Mouse (Mus musculus) NIH3T3 (cell line): Measurements from ENCODE around the gene Gys1.
"Not testable (repeated sequence)": the region's sequence is repeated elsewhere in the genome, so short reads cannot be mapped to it uniquely, and the experiment has no call there.

Experiments used
- DNase-seq: peaks from one replicate; pipeline ENCODE4 v3.0.0-alpha.2; 2012; ENCODE audit warnings: low read depth

Gene Gys1

DNA sequence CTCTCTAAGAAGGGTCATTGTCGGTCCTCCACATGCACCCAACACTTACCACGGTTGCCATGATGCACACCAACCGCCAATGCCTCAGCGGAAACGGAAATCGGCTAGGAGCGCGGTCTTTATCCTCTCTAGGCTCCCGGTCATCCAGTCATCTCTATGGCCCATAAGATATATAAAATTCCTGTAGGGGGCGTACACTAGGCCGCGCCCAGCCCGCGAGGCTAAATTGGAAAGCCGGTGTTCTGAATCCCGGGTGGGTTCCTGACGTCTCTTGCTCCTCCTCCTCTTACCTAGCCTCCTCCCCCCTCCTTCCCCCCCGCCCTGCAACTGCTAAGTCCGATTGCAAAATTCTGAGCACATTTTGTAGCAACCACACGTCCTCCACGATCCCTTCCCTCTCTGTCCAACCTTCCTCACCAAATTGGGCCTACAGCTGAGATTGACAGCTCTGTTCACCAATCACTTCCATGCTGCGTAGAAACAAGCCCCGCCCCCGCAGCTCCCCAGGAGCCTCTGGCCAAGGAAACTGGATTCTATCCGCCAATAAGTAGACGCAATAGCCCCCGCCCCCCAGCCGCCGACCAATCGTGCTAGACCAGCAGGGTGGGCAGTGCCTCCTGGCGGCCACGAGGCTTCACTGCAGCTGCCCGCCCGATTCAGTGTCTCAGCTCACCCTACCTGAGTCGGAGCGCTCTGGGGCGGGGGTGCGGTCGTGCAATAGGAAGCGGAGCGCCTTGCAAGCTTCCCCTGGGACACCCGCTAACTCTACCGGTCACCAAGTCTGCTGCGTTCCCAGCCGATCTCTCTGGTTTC is at the start of gene Gys1:
TSS of gene Gys1 (plus strand) at position 642 of the 813 bp plus-strand sequence.
- DNase-seq, result peak; percentile 100

DNA sequence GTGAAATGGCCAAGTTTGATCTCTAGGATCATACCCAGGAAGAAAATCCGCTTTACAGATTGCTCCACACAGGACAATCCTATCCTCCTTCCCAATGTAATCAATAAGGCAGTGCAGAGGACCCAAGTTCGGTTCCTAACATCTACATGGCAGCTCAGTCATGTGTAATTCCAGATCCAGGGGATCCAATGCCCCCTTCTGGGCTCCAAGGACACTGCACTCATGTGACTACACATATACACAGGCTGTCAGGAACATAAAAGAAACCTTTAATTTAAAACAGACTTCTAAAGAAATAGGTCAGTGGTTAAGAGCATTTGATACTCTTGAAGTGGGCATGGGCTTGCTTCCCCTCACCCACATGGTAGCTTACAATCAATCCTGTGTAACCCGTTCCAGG is 48.6 kb upstream of the Gys1 start:
- DNase-seq, result peak; percentile 48

DNA sequence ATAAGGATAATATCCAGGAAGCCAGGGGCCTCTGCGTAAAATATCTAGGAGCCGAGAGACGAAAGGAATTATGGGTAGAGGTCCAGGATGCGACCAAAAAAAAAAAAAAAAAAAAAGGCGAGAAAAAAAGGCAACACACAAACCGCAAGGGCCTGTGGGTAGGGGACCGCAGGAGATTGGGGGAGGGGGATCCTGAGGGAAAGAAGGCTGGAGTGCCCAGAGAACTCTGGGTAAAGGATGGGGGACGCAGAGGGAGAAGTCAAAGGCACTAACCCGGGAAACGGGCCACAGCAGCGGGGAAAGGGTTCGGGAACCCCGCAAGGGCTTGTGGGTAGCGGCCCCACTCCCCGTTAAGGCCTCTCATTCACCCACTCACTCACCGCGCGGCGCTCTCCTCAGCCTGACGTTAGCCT is 39.5 kb upstream of the Gys1 start:
- DNase-seq, result peak; percentile 82

DNA sequence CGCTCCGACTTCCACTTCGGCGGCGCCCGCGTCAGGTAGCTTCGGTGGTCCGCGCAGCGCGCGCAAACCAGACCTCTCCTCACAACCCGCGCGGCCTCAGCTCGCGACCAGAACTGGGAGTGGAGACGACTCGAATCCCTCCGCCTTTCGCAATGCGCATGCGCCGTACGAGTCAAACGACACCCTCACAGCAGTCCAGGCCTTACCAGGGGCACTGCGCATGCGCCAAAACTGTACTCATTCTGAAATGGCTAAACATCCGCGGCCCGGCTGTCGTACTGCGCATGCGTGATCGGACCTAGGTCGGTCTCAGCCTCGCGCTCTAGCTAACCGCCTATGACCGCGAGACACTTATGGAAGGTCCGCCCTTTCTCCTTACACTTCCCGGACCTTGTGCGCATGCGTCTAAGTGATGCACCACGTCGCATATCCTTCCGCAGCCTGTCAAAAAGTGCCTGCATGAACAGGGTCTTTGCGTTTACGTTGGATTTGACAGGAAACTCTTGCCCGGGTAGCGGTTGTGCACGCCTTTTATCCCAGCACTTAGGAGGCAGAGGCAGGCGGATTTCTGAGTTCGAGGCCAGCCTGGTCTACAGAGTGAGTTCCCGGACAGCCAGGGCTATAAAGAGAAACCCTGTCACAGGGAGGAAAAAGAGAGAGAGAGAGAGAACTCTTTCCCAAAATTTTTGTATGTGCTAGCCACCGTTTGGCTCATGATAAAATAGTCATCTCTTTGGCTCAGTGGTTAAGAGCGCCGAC is 38.9 kb upstream of the Gys1 start, which contains the start of gene Snrnp70:
TSS of gene Snrnp70 (minus strand) at position 165 of the 759 bp plus-strand sequence.
- peak; percentile 100 for DNase-seq

DNA sequence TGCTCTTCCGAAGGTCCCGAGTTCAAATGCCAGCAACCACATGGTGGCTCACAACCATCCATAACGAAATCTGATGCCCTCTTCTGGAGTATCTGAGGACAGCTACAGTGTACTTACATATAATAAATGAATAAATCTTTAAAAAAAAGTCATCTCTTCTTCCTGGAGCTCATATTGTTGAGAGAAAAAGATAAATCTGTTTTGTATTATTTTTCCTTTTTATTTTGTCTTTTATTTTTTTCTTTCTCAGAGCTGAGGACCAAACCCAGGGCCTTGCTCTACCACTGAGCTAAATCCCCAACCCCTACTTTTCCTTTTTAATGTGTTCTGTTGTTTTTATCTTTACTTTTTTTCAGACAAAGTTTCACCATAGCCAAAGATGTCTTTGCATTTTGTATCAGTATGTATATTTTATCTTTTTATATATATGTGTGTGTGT is 38.3 kb upstream of the Gys1 start:
- not testable (repeated sequence) for DNase-seq

DNA sequence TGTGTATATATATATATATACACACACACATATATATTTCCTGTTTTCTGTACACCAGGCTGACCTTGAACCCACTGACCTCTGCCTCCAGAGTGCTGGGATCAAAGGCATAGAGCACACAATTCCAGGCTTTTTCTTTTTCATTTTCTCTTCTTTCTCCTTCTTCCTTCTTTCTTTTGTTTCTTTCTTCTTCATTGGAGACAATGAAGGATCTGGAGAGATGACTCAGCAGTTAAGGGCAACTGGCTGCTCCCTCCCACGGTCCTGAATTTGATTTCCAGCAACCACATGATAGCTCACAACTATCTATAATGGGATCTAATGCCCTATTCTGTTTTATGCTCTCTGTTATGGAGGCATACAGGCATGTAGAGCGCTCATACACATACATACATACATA is 37.9 kb upstream of the Gys1 start:
- DNase-seq, result peak; percentile 52

DNA sequence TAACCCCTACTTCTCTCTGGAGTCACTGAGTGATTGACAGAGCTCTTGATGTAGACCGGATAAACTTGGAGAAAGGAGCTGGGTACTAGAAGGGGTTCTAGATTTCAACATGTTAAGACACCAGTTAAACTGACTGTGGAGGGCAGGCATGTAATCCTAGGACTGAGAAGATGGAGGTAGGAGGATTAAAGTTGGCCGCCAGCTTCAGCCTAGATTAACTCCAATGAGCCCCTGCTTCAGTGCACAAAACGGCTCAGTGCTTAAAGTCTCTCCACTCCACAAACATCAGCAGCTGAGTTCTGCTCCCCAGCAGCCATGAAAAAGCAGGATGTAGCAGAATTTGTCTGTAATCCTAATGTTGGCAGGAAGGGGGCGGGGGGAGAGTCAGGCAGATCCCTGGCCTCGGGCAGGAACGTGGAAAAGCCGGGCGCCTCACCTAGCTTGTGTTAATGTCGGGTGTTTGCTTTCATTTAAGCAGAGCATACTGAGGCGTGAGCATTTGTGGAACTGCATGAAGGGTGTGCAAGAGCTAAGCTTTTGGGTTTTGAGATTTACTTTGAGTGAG is 33.0 kb upstream of the Gys1 start:
- DNase-seq, result no peak

DNA sequence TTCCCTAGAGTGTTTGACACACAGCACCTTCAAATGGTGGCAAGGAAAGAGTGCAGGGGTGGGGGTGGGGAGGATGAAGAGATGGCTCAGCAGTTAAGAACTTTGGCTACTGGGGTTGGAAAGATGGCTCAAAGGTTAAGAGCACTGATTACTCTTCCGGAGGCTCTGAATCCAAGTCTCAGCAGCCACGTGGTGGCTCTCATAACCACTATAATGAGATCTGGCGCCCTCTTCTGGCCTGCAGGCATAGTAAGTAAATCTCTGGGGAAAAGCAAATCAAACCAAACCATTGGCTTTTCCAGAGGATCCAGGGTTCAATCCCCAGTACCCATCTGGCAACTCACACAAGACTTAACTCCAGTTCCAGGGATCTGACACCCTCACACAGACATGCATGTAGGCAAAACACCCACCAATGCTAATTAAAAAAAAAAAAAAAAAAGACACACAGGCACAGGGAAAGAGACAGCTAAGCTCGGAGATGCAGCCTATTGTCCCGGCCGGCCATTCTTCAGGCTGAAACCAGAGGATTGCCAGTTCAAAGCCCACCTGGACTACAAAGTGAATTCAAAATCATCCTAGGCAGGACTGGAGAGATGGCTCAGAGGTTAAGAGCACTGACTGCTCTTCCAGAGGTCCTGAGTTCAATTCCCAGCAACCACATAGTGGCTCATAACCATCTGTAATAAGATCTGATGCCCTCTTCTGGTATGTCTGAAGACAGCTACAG is 30.9 kb upstream of the Gys1 start:
- DNase-seq, result peak; percentile 77

GRCm38 (mm10) chr7:45405091-45406075 is 29.3 kb upstream of the Gys1 start, which contains the start of gene Kcna7:
Gene Kcna7 (plus strand): TSS chr7:45405653.
- peak; percentile 77 for DNase-seq

- no peak for DNase-seq
Observed at GRCm38 (mm10) chr7:45406157-45407156, 28.2 kb upstream of the Gys1 start.

GRCm38 (mm10) chr7:45407836-45408235 is 26.8 kb upstream of the Gys1 start:
- no peak for DNase-seq

GRCm38 (mm10) chr7:45408351-45408750 is 26.3 kb upstream of the Gys1 start:
- DNase-seq, result no peak

DNA sequence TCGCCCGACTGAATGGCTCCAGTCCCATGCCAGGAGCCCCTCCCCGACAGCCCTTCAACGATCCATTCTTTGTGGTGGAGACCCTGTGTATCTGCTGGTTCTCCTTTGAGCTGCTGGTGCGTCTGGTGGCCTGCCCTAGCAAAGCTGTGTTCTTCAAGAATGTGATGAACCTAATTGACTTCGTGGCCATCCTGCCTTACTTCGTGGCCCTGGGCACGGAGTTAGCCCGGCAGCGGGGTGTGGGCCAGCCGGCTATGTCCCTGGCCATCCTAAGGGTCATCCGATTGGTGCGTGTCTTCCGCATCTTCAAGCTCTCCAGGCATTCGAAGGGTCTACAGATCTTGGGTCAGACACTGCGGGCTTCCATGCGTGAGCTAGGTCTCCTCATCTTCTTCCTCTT is 25.7 kb upstream of the Gys1 start:
- DNase-seq, result no peak

DNA sequence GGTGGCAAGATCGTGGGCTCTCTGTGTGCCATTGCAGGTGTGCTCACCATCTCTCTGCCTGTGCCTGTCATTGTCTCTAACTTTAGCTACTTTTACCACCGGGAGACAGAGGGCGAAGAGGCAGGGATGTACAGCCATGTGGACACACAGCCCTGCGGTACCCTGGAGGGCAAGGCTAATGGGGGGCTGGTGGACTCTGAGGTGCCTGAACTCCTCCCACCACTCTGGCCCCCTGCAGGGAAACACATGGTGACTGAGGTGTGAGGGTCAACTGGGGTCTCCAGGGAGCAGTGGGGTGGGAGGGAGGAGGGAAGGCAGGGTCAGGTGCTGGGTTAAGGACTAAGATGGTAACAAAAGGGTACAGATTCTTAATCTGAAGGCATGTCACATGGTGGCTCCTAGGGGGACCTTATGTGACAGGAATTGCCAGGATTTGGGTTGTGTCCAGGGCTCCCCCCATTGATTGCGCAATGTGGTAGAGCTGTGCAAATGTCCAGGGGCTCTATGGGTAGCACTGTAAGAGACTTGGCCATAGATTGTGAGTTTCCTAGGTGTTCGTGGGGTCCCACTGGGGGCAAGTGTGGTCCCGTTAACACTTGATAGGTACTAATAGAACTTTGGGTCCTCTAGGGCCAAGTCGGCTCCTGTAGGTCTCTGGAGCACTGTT is 25.0 kb upstream of the Gys1 start:
- no peak for DNase-seq

DNA sequence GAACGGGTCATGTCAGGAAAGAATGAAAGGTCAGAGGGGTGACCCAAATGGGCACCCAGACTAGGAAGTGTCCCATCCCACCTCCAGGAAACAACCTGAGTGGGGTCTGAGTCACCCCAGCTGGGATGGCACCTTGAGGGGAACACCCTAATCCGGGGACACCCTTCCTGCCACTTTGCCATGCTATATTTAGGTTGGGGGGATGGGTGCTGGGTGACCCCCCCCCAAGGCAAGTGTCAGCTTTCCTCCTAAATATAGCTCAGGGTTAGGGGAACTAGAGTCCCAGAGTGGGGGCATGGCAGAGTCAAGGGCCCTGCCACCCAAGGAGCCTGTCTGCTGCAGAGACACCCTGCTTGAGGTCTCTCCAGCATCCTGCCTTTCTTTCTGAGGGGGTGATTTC is 22.2 kb upstream of the Gys1 start:
- no peak for DNase-seq

DNA sequence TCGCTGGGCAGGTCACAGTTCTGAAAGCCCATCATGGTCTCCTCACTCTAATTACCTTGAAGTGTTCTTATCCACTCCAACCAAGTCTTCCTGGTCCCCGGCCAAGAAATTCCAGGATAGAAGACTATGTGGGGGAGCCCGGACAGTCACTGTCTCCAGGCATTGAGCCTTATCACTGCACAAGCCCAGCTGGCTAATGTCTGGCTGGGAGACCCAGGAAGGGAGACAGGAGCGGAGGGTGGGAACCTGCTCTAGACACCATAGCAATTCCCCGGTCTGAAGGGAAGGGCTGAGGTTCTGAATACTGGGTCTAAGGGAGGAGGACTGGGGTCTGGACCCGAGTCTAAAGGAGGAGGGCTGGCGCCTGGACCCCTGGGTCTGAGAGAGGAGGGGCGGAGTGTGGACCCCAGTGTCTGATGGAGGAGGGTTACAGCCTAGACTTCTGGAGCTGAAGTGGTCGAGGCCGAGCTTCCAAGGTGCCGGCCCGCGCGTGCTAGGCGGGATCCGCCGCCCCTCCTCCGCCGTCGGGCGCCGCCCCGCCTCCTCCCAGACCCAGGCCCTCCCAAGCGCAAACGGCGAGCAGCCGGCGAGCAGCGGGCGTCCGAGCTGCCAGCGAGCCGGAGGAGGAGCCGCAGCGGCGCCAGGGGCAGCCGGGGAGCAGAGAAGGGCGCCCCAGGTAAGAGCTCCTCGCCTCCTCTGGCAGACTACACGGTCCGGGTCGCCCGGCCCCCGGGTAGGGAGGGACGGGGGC is 21.4 kb upstream of the Gys1 start, which contains the start of gene Ntf5:
TSS of gene Ntf5 (plus strand) at position 583 of the 751 bp plus-strand sequence.
- DNase-seq, result peak; percentile 46

DNA sequence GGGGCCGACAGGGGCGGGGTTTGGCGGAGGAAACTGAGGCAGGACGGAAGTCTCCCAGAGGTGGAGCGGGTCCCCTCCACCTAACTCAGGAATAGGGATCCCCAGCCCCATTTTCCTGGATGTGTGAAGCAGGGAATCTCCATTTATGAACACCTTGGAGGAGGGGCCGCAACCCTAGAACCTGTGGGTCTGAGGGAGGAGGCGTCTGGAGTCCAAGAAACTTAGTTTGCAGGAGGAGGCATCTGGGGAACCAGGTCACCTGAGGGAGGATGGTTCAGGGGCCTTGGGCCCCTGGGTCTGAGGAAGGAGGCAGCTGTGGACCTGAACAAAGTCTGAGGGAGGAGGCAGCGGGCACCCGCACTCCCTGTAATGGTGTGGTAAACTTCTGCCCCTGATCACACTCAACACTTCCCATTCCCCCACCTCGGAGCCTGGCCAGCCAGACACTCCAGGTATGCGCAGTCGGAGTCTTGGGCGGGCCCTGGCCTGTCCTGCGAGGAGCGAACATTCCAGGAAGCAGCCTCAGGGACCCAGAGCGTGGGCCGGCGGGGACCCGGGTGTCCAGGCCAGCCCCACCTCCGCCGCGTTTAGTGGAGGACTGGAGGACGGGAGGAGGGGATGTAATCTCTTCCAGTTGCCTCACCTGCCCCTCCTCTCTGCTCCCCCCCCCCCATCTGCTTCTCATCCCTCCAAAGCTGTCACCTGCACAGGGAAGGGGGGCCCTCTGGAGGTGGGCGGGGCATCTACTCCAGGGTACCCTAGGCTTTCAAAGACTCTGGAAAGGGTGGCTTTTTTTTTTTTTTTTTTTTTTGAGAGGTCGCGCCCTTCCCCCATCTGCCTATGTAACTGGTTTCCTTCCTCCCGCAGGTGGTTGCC is 20.5 kb upstream of the Gys1 start:
- no peak for DNase-seq
